Mouse (Mus musculus) fat pad, adult 2 months (tissue): ENCODE measurements around the gene 9530002B09Rik.

Source experiments
- DNase-seq: peaks from one replicate; pipeline ENCODE4 v3.0.0-alpha.2; 2011; ENCODE audit warnings: low read depth, low spot score; ENCODE audit errors: extremely low read depth

9530002B09Rik gene

GRCm38 (mm10) chr4:122688975-122689374 is at the start of gene 9530002B09Rik:
9530002B09Rik (plus strand) TSS chr4:122689275.
- no peak for DNase-seq
